Comparison of ENCODE assay signal across 8 mouse cellular contexts in genomic region chr3:30969104-30969581, GRCm38 (mm10). TPM values are rescaled to one million over a fixed set of nuclear protein-coding genes. Genes with fewer than 3 reads are reported as not detected.
DNase-seq lines count a peak whose midpoint lies in the region; ATAC-seq and TF ChIP-seq lines count a peak whose summit lies in the region.

Gene Phc3, minus strand, starts transcription at chr3:30969415.

- H3K9me3 ChIP-seq in ES-Bruce4 (replicated peaks; ENCODE audit: control insufficient read depth, insufficient read depth, low read length, poor library complexity, severe bottlenecking) = no peaks in the 10 kb centered on the region
- H3K9me3 ChIP-seq in forebrain, embryonic 14.5 days (replicated peaks; ENCODE audit: control insufficient read depth, low read length) = no peaks in the 10 kb centered on the region

- H3K9ac ChIP-seq in ES-Bruce4 (ENCODE audit: low read depth, poor library complexity, severe bottlenecking) = peak within 1 kb of the TSS; percentile 73
- peak within 1 kb of the TSS; percentile 91 for H3K9ac ChIP-seq in forebrain, embryonic 14.5 days (ENCODE audit: low read length)

- ATAC-seq in cerebellum, adult (ENCODE audit: insufficient number of reproducible peaks, low FRiP score, low TSS enrichment) = peak; percentile 80
- ATAC-seq in forebrain, embryonic 14.5 days = peak; percentile 95
- ATAC-seq in neutrophil, adult 5-6 weeks (ENCODE audit: extremely low read depth, insufficient number of reproducible peaks, low FRiP score, poor library complexity, severe bottlenecking) = peak; percentile 88

- no peak for TF ChIP-seq EP300 in ES-Bruce4 (IDR thresholded peaks at IDR 0.05; ENCODE audit: insufficient read depth, low read depth, low read length)

- H3K36me3 ChIP-seq in ES-Bruce4 (ENCODE audit: control insufficient read depth, insufficient read depth, low read length, poor library complexity, severe bottlenecking) = peaks cover 4% of the 10 kb centered on the region; the same call in 1 of the 2 replicates
- H3K36me3 ChIP-seq in forebrain, embryonic 14.5 days (ENCODE audit: control insufficient read depth, insufficient read depth, low read length) = peaks cover 16% of the 10 kb centered on the region

- peak within 1 kb of the TSS; percentile 71 for H3K4me2 ChIP-seq in forebrain, embryonic 14.5 days (ENCODE audit: low read length)

- no peaks in the 10 kb centered on the region for H3K4me1 ChIP-seq in ES-Bruce4 (ENCODE audit: control insufficient read depth, insufficient read depth, low read length)
- peaks cover 5% of the 10 kb centered on the region for H3K4me1 ChIP-seq in forebrain, embryonic 14.5 days (ENCODE audit: control insufficient read depth, insufficient read depth, low read length)
- H3K4me1 ChIP-seq in lung, adult 2 months (ENCODE audit: control insufficient read depth, insufficient read depth, low read length) = peaks cover 2% of the 10 kb centered on the region

- peak within 1 kb of the TSS; percentile 82 for H3K4me3 ChIP-seq in ES-Bruce4 (ENCODE audit: low read depth, low read length)
- peak within 1 kb of the TSS; percentile 96 for H3K4me3 ChIP-seq in forebrain, embryonic 14.5 days (ENCODE audit: low read depth, low read length)
- H3K4me3 ChIP-seq in lung, adult 2 months (replicated peaks; ENCODE audit: extremely low read depth, low read depth, low read length) = peak within 1 kb of the TSS; percentile 98

- no peak for TF ChIP-seq CTCF in ES-Bruce4 (IDR thresholded peaks at IDR 0.05; ENCODE audit: low read depth, low read length)
- no peak for TF ChIP-seq CTCF in lung, adult 2 months (IDR thresholded peaks at IDR 0.05; ENCODE audit: insufficient read depth, low read length)

- WGBS in forebrain, embryonic 14.5 days = under 1% methylated on average over 28 of the region's 34 CpGs
- WGBS in lung, adult 2 months = 1% methylated on average over 34 of the region's 34 CpGs

- intact Hi-C loops in heart, postnatal 14 days (cut with DNase I) = loop anchor here (10.0 kb wide), 1 partner anchor 174 kb away; the partner anchor contains the start of gene Sec62

- DNase-seq in forebrain, embryonic 14.5 days (ENCODE audit: low spot score) = peak; percentile 98
- DNase-seq in heart, postnatal 14 days = peak; percentile 92 to 93
- peak; percentile 89 to 95 for DNase-seq in layer of hippocampus, adult 18-20 months (ENCODE audit: low spot score in 2 of 2)
- peak; percentile 87 for DNase-seq in lung, adult 2 months
- peak; percentile 89 to 92 for DNase-seq in thymus, adult 18-20 months

- no peaks in the 10 kb centered on the region for H3K27me3 ChIP-seq in ES-Bruce4 (ENCODE audit: control insufficient read depth, insufficient read depth, low read length, poor library complexity, severe bottlenecking)
- H3K27me3 ChIP-seq in forebrain, embryonic 14.5 days (replicated peaks; ENCODE audit: control insufficient read depth, insufficient read depth, low read length) = no peaks in the 10 kb centered on the region

- peak; percentile 86 for TF ChIP-seq POLR2A in ES-Bruce4 (IDR thresholded peaks at IDR 0.05; ENCODE audit: insufficient read depth, low read length)
- peak; percentile 94 for TF ChIP-seq POLR2A in lung, adult 2 months (IDR thresholded peaks at IDR 0.05; ENCODE audit: borderline replicate concordance, extremely low read depth, low read depth, low read length)

- H3K27ac ChIP-seq in ES-Bruce4 (ENCODE audit: insufficient read depth, low read length) = no peak within 1 kb of the TSS
- H3K27ac ChIP-seq in forebrain, embryonic 14.5 days (ENCODE audit: low read depth, low read length) = peak within 1 kb of the TSS; percentile 72

RNA-seq across cellular contexts. Expression of gene Phc3, which starts in this region (rescaled TPM):
- 18.4 and 20.6 TPM in 2 replicates for polyA plus RNA-seq in ES-Bruce4 (2011; ENCODE audit: insufficient read depth, insufficient read length, low read depth, missing spikeins)
- 4.8 and 5.7 TPM in 2 replicates for polyA plus RNA-seq in forebrain, embryonic 14.5 days (2014; fragmentation: Nextera tagmentation; extraction: Ambion mirVana)
- total RNA-seq in heart, postnatal 14 days (2021) = 10 to 100 TPM; 17.4 to 20.7 TPM
- 10 to 100 TPM; 38.7 TPM for total RNA-seq in layer of hippocampus, adult 18-20 months (2021)
- polyA plus RNA-seq in lung, adult 2 months (2012; rRNA removed) = 33.7 and 34.0 TPM in 2 replicates
- 47.1 and 47.6 TPM in 2 replicates for total RNA-seq in neutrophil, adult 5-6 weeks (2017)
